Mouse (Mus musculus) E14TG2a.4 (cell line): ENCODE results near the gene Prr15l.

Experiments used
- CTCF ChIP-seq: conservative IDR thresholded peaks from 2 replicates; pipeline ENCODE4 v1.5.1; 2014; ENCODE audit warnings: low read length
- NANOG ChIP-seq: IDR thresholded peaks from 2 replicates; pipeline ENCODE4 v1.6.1; 2014; ENCODE audit warnings: borderline replicate concordance, low read length, mixed read lengths
- POU5F1 ChIP-seq: IDR thresholded peaks from 2 replicates; pipeline ENCODE4 v1.6.1; 2014; ENCODE audit warnings: low read length, borderline replicate concordance

- TF ChIP-seq CTCF = no peak
- no peak for TF ChIP-seq NANOG
- TF ChIP-seq POU5F1 = no peak
These were observed 35.9 kb upstream of the Prr15l start for GRCm38 (mm10) chr11:96891784-96892527.
